20 mouse cellular contexts compared by ENCODE assay signal in genomic region chr1:120613461-120614306, GRCm38 (mm10). TPM values are rescaled to one million over a fixed set of nuclear protein-coding genes. Genes with fewer than 3 reads are reported as not detected.
A peak's percentile ranks its signal among the peaks of the same experiment; 100 is the strongest.
DNase-seq lines count a peak whose midpoint lies in the region; ATAC-seq and TF ChIP-seq lines count a peak whose summit lies in the region.
"Had no signal": no experiment of that assay in that cellular context is flagged by ENCODE, and none has a peak within 500 bp of the region (broad histone marks: within the 10 kb centered on the region; RNA-seq: fewer than 3 reads in every experiment).

No protein-coding gene starts in this region.

- no peak overlapping the region for H3K4me2 ChIP-seq in forebrain, embryonic 12.5 days
- H3K4me2 ChIP-seq in kidney, postnatal 0 days (ENCODE audit: low read length): no peak overlapping the region
- peak overlapping the region; percentile 5 for H3K4me2 ChIP-seq in limb, embryonic 13.5 days (replicated peaks)
- peak overlapping the region; percentile 12; the same call in 1 of the 2 replicates for H3K4me2 ChIP-seq in midbrain, postnatal 0 days (ENCODE audit: low read depth, low read length, poor library complexity, severe bottlenecking)
- H3K4me2 ChIP-seq: liver, embryonic 11.5 days; neural tube, embryonic 13.5 days had no signal

- H3K36me3 ChIP-seq in forebrain, embryonic 10.5 days (replicated peaks): no peaks in the 10 kb centered on the region
- H3K36me3 ChIP-seq in forebrain, embryonic 12.5 days (replicated peaks): no peaks in the 10 kb centered on the region
- no peaks in the 10 kb centered on the region for H3K36me3 ChIP-seq in kidney, postnatal 0 days (ENCODE audit: insufficient read depth, low read length)
- H3K36me3 ChIP-seq in limb, embryonic 13.5 days: no peaks in the 10 kb centered on the region
- H3K36me3 ChIP-seq in midbrain, postnatal 0 days (ENCODE audit: insufficient read depth, low read length): no peaks in the 10 kb centered on the region
- H3K36me3 ChIP-seq: neural tube, embryonic 13.5 days had no signal

- no peak overlapping the region for H3K27ac ChIP-seq in forebrain, embryonic 10.5 days
- H3K27ac ChIP-seq in forebrain, embryonic 12.5 days: no peak overlapping the region
- no peak overlapping the region for H3K27ac ChIP-seq in kidney, postnatal 0 days
- no peak overlapping the region for H3K27ac ChIP-seq in limb, embryonic 13.5 days
- H3K27ac ChIP-seq in midbrain, postnatal 0 days (ENCODE audit: low read depth, low read length): no peak overlapping the region
- H3K27ac ChIP-seq: neural tube, embryonic 13.5 days had no signal

- peak; percentile 28 for DNase-seq in forebrain, embryonic 10.5 days (ENCODE audit: extremely low spot score, low spot score)
- no peak for DNase-seq in kidney, postnatal 0 days (ENCODE audit: low spot score)
- no peak for DNase-seq in kidney, adult 8-10 months
- no peak for DNase-seq in midbrain, postnatal 0 days (ENCODE audit: low spot score)
- no peak for DNase-seq in left cerebral cortex, adult 8-10 months (ENCODE audit: low spot score in 2 of 2)
- DNase-seq in spleen, adult 18-20 months: no peak
- DNase-seq: adrenal gland, adult 2 months; cerebellum, adult 8-10 months; embryo, embryonic 11 days; gastrocnemius, postnatal 14 days; kidney, postnatal 25 days; retina, postnatal 1 day had no signal

- no peak overlapping the region for H3K9ac ChIP-seq in forebrain, embryonic 12.5 days
- no peak overlapping the region for H3K9ac ChIP-seq in kidney, postnatal 0 days (ENCODE audit: low read depth, low read length)
- 0 out of 2 replicates have a peak overlapping the region, but pooled peaks have one; percentile 4 for H3K9ac ChIP-seq in limb, embryonic 13.5 days
- no peak overlapping the region for H3K9ac ChIP-seq in midbrain, postnatal 0 days (replicated peaks; ENCODE audit: low read length, poor library complexity, severe bottlenecking)
- H3K9ac ChIP-seq: neural tube, embryonic 13.5 days had no signal

- no peak for ATAC-seq in forebrain, embryonic 12.5 days (ENCODE audit: low FRiP score)
- no peak for ATAC-seq in kidney, postnatal 0 days (replicated peaks; ENCODE audit: low FRiP score, low read depth)
- no peak for ATAC-seq in limb, embryonic 13.5 days (ENCODE audit: low FRiP score, low read depth)
- ATAC-seq in midbrain, postnatal 0 days (ENCODE audit: low FRiP score): 0 out of 2 replicates have a peak, but pooled peaks have one; percentile 18
- ATAC-seq: lung, postnatal 0 days had no signal

- TF ChIP-seq CTCF in kidney, postnatal 0 days (IDR thresholded peaks at IDR 0.05; ENCODE audit: low read depth): no peak
- no peak for TF ChIP-seq CTCF in midbrain, postnatal 0 days (IDR thresholded peaks at IDR 0.05)

- under 1% methylated on average over 32 of the region's 32 CpGs for WGBS in forebrain, embryonic 10.5 days
- 2% methylated on average over 32 of the region's 32 CpGs for WGBS in forebrain, embryonic 12.5 days
- 2% methylated on average over 32 of the region's 32 CpGs for WGBS in kidney, postnatal 0 days
- WGBS in limb, embryonic 13.5 days: 6% methylated on average over 32 of the region's 32 CpGs
- 11% methylated on average over 32 of the region's 32 CpGs for WGBS in midbrain, postnatal 0 days

- H3K27me3 ChIP-seq in forebrain, embryonic 10.5 days (ENCODE audit: poor library complexity, severe bottlenecking): peaks cover 100% of the 10 kb centered on the region
- H3K27me3 ChIP-seq in forebrain, embryonic 12.5 days: peaks cover 100% of the 10 kb centered on the region
- peaks cover 100% of the 10 kb centered on the region for H3K27me3 ChIP-seq in kidney, postnatal 0 days (ENCODE audit: insufficient read depth, low read length)
- peaks cover 100% of the 10 kb centered on the region for H3K27me3 ChIP-seq in limb, embryonic 13.5 days
- H3K27me3 ChIP-seq in midbrain, postnatal 0 days (ENCODE audit: insufficient read depth, low read length): peaks cover 80% of the 10 kb centered on the region

- H3K4me3 ChIP-seq in forebrain, embryonic 10.5 days: no peak overlapping the region
- no peak overlapping the region for H3K4me3 ChIP-seq in forebrain, embryonic 12.5 days (replicated peaks)
- peak overlapping the region; percentile 4; the same call in 1 of the 2 replicates for H3K4me3 ChIP-seq in kidney, postnatal 0 days (replicated peaks; ENCODE audit: low read depth, low read length)
- peak overlapping the region; percentile 12; the same call in 1 of the 2 replicates for H3K4me3 ChIP-seq in limb, embryonic 13.5 days
- no peak overlapping the region for H3K4me3 ChIP-seq in midbrain, postnatal 0 days (ENCODE audit: low read depth, low read length)
- H3K4me3 ChIP-seq: erythroblast, embryonic 14.5 days; neural tube, embryonic 13.5 days had no signal

- no peaks in the 10 kb centered on the region for H3K9me3 ChIP-seq in forebrain, embryonic 10.5 days
- no peaks in the 10 kb centered on the region for H3K9me3 ChIP-seq in forebrain, embryonic 12.5 days
- no peaks in the 10 kb centered on the region for H3K9me3 ChIP-seq in kidney, postnatal 0 days (replicated peaks; ENCODE audit: low read length)
- H3K9me3 ChIP-seq in limb, embryonic 13.5 days: no peaks in the 10 kb centered on the region
- no peaks in the 10 kb centered on the region for H3K9me3 ChIP-seq in midbrain, postnatal 0 days (ENCODE audit: low read length)
- H3K9me3 ChIP-seq: neural tube, embryonic 13.5 days had no signal

- H3K4me1 ChIP-seq in forebrain, embryonic 10.5 days: peaks cover 10% of the 10 kb centered on the region; the same call in 1 of the 2 replicates
- peaks cover 5% of the 10 kb centered on the region; the same call in 1 of the 2 replicates for H3K4me1 ChIP-seq in forebrain, embryonic 12.5 days
- H3K4me1 ChIP-seq in kidney, postnatal 0 days (replicated peaks; ENCODE audit: insufficient read depth, low read length): no peaks in the 10 kb centered on the region; the same call in 1 of the 2 replicates
- peaks cover 16% of the 10 kb centered on the region; the same call in 1 of the 2 replicates for H3K4me1 ChIP-seq in limb, embryonic 13.5 days
- H3K4me1 ChIP-seq in midbrain, postnatal 0 days (ENCODE audit: insufficient read depth, low read length): no peaks in the 10 kb centered on the region
- H3K4me1 ChIP-seq: neural tube, embryonic 13.5 days had no signal

RNA-seq across cellular contexts. Expression of gene En1, which starts 11.5 kb away (rescaled TPM):
- 0.10 TPM in 2 replicates for polyA plus RNA-seq in forebrain, embryonic 10.5 days (2016; fragmentation: Nextera tagmentation; extraction: Ambion mirVana)
- 0.88 and 1.2 TPM in 2 replicates for polyA plus RNA-seq in forebrain, embryonic 12.5 days (2016; fragmentation: Nextera tagmentation; extraction: Ambion mirVana)
- not detected in 2 replicates for polyA plus RNA-seq in kidney, postnatal 0 days (2015; fragmentation: Nextera tagmentation; extraction: Ambion mirVana)
- polyA plus RNA-seq in limb, embryonic 13.5 days (2015; fragmentation: Nextera tagmentation; extraction: Ambion mirVana): 2.1 and 2.6 TPM in 2 replicates
- 32.8 and 40.8 TPM in 2 replicates for total RNA-seq in midbrain, postnatal 0 days (2014; rRNA removed)
- 9.2 and 10.1 TPM in 2 replicates for polyA plus RNA-seq in midbrain, postnatal 0 days (2015; fragmentation: Nextera tagmentation; extraction: Ambion mirVana)
- not detected for total RNA-seq in left cerebral cortex, adult 8-10 months (2022)
- total RNA-seq: adrenal gland, adult 2 months; megakaryocyte-erythroid progenitor cell, adult 5-6 weeks had no signal
- polyA plus RNA-seq: erythroblast, embryonic 14.5 days; lung, postnatal 0 days; urinary bladder, adult 2 months had no signal

Comparison
In these comparisons a context has a peak if more than half of its experiments do, and no peak if none do; other contexts are left out.
1. H3K4me3 ChIP-seq: peak in kidney, postnatal 0 days (single experiment) and limb, embryonic 13.5 days (single experiment); none in forebrain, embryonic 10.5 days (single experiment), forebrain, embryonic 12.5 days (single experiment) and midbrain, postnatal 0 days (single experiment).
2. H3K4me2 ChIP-seq: peak in limb, embryonic 13.5 days (single experiment) and midbrain, postnatal 0 days (single experiment); none in forebrain, embryonic 12.5 days (single experiment) and kidney, postnatal 0 days (single experiment).